Mouse (Mus musculus) fat pad, adult 2 months (tissue): ENCODE measurements around the gene Efcab9.
A peak's percentile ranks its signal among the peaks of the same experiment; 100 is the strongest.

Source experiments
- DNase-seq: peaks from one replicate; pipeline ENCODE4 v3.0.0-alpha.2; 2011; ENCODE audit warnings: low read depth, low spot score; ENCODE audit errors: extremely low read depth

The Efcab9 gene

DNA sequence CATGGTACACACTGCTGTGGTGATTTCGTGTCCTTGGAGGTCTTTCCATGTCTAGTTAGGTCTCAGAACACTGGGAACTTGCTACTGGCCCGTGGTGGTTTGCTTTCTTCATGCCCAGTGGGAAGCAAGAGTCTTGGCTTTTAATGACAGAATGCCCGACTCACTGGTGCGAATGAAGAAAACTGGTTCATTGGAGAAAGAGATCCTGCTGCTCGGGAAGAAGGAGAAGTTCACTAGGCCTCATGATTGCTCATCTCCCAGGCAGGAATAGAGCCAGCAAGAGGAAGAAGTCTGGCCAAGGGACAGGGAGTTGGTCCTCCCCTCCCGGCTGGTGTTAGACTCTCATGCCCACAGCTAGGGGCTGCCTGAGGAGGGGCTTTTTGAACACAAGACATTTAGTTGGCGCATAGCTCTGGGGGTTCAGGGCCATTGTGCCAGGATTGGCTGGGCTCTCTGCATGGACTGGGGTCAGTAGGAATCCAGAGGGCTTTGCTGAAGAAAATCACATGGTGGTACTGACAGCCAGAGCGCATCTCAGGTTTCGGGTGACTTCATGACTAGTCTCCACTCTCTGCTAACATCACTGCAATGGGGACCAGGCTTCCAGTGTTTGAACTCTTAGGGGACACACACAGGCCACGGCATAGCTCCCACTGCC is 24.6 kb upstream of the Efcab9 start:
- DNase-seq, result no peak

DNA sequence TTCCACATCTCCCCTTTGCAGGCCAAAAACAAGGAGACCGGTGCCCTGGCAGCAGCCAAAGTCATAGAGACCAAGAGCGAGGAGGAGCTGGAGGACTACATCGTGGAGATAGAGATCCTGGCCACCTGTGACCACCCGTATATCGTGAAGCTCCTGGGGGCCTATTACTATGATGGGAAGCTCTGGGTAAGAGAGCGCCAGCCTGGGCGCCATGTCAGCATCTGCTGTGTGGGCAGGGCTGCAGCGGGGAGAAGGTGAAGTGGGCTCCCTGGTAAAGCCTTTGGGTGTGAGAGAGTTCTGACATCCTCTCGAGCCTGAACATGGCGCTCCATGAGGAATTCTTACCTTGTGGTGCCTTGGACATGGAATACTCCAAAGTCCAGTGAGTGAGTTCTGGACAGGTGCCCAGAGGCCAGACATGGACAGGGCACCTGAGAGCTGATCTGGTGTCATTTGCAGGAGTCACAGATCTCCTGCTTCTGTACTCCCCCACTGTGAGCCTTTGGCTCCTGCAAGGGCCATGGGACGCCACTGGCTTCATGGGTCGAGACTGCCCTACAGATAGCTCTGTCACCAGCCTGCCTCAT is 23.3 kb upstream of the Efcab9 start:
- no peak for DNase-seq

DNA sequence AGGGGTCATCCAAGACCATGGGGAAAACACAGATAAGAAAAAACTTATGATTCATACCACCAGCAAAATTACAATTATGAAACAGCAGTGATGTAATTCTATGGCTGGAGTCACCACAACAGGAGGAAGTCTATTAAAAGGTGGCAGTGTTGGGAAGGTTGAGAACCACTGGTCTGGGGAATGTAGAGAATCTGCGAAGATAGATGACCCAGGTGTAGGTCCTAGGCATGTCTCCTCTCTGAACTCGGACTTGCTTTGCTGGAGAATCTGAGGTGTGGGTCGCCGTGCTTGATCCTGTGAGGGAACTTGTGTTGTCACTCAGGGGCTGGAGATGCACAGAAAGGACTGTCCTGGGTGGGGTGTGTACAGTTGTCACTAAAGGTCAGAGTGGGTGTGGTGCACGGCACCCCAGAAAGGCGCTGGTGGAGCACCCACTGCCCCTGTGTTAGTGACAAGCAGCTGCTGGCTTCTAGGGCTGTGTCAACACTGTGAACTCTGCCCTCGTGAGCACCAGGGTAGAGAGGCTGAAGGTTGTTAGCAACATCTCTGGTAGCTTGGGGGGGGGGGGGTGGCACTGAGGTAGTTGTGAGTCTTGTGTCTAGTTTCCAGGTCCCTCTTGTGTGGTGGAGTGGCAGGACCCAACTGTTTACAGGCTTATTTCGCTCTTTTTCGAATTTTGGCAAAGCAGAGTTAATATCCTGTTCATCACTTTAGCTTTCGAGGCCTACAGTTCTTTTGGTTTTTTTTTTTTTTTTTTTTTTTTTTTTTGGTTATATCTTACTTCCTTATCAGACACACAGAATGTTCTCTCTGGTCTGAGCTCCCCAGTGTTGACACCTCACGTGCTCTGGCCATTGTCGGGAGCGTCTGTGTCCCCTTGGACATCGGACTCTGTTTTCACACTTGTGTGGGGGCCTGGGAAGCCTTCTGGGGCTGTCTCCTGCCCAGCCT is 22.5 kb upstream of the Efcab9 start:
- DNase-seq, result no peak

DNA sequence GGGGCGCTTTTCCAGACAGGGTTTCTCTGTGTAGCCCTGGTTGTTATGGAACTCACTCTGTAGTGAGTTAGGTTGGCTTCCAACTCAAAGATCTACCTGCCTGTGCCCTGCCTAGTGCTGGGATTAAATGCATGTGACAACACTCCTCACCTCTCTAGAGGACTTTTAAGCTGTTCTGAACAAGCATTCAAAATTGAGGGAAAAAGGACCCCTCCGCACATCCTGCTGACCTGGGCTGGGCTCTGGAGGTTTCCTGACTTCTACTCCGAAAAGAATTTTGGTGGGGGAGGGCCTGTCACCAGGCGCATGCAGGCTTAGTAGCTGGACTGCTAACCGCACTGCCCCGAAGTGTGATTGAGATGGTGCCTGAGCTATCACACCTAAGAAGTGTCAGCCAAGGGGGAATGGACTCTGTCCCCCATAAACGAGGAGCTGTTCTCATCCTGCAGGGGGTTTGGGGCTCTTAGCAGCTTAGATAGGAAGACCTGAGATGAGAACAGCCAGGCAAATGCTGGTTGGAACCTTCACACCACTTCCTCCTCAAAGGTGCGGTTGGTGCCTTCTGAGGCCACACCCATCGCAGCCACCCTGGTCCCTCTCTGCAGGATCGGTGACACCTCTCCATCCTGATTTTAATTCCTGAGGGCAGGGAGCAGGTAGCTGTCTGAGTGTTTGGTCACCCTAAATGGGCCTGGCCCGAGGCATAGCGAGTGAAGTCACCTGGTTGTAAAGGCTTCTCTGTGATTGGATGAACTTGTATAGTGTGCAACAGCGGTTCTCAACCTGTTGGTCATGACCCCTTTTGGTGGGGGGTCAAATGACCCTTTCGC is 21.6 kb upstream of the Efcab9 start:
- DNase-seq, result no peak

DNA sequence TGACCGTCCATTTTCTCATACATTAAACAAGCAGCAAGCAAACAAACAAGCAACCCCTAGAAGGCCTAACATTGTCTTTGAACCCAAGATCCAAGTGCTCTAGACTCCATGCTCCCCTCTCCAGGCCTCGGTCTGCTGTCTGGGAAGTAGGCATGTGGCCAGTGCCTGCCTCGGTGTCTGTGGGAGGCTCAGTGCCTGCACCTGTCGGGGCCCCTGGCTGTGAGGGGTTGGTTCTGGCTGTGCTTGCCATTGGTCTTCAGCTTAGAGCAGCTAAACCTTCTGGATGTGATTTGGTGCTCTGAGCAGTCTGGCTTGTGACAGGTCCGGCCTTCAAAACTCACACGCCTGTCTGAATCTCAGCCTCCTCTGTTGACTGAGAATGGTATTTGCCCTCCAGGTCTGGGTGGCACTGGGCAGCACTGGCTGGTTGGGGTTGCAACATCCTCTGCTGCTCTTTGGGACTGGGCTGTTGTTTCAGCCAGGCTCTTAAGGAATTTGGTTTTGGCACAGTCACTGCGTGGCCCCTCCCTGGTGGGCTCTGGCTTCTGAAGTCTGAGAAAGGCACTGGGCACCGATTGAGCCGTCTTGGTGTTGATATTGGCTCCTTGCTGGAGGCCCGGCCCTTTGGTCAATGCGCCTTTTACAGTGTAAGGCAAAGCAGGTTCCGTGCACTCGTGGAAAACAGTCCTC is 20.7 kb upstream of the Efcab9 start:
- peak; percentile 40 for DNase-seq

DNA sequence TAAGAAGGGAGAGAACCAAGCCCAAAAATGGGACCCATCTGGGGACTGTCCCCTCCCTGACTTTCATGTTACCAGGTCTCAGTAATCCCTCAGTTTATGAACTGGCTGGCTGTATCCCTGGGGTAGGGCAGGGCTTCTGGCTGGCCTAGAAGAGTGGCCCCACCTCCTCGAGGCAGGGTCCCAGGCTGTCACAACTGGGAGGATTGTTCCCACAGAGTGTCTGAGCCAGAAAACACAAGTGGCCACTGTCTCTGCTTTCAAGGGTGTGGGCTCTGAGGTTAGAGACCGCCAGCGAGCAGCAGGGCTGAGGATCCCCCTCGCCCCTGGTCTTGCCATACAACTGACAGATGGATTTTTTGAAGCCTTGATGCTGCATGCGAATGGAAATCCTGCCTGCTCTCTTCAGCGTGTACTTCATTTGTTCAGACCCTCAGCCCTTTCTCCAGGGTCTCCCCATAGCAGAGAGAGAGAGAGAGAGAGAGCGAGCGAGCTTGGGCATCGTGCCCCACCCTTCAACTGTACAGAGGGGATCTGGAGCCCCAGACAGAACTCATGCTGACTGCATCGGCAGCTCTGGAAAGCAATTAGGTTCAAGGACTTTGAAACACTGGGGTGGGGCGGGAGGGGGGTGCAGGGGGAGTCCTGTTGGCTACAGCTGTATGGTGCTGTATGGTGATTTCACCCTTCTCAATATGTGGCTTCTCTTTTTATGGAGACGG is 19.9 kb upstream of the Efcab9 start:
- no peak for DNase-seq

DNA sequence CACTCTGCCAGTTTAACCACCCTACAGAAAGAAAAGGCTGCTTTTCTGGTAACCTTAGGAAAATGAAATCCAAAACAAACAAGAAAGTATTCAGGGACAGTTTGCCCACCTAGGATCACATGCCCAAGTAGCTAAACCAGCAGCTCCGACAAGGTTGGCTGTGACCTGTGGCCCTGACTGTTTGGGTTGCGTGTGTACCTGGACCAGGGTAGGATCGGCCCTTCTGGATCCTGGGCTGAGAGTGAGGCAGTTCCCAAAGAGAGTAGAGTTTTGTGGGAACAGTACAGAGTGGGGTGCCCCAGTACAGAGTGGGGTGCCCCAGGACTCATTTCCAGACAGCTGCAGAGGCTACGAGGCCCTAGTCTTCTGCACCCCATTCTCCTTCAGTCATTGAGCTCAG is 19.2 kb upstream of the Efcab9 start:
- no peak for DNase-seq

DNA sequence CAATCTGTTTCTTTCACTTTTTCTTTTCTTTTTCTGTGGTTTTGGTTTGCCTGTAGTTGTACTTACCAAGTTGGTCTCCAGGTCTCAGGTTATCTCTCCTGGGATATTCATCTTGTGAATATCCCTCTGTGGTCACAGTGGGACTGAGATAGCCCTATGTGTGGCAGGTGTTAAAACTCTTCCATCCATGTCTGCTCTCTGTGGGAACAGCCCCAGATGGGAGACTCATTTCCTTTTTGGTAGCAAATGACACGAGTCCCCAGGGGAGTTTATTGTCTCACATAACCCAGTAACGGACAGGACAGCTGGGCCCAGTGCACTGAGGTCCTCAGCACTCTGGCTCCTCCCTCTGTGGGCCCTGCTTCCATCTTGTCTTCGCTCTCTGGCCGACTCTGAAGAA is 18.2 kb upstream of the Efcab9 start:
- no peak for DNase-seq

DNA sequence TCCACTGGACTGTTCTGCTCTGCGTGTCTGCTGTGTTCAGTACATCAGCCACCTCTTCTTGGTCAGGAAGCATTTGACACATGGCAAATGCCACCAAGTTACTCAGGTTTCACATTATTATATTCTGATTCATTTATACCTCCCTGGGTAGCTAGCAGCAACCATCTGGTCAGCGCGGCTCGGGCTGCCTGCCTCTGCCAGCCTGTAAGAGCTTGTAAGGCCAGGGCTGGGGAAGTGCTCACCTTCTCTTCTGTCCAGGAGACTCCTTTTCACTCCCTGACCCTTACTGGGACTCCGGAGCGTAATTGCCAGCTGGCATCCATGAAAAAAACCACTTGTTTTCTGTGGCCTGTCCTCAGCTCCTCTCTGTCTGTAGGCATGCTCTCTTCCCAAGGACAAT is 17.4 kb upstream of the Efcab9 start:
- DNase-seq, result no peak

DNA sequence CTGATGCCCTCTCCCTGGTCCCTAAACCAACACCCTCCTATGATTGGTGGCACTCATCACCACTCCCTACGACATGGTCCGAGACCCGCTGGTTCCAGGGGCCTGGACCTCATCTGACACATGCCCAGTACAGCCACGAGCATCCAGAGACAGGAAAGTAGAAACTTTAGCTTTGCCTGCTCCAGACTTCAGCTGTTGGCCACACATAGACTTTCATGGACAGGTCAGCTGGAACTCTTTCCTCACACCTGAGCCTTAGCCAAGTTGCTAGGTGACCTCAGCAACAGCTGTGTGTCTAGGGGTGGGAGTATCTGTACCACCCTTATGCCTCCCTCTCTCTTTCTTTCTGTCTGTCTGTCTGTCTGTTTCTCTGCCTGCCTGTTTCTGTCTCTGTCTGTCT is 16.4 kb upstream of the Efcab9 start:
- DNase-seq, result no peak

DNA sequence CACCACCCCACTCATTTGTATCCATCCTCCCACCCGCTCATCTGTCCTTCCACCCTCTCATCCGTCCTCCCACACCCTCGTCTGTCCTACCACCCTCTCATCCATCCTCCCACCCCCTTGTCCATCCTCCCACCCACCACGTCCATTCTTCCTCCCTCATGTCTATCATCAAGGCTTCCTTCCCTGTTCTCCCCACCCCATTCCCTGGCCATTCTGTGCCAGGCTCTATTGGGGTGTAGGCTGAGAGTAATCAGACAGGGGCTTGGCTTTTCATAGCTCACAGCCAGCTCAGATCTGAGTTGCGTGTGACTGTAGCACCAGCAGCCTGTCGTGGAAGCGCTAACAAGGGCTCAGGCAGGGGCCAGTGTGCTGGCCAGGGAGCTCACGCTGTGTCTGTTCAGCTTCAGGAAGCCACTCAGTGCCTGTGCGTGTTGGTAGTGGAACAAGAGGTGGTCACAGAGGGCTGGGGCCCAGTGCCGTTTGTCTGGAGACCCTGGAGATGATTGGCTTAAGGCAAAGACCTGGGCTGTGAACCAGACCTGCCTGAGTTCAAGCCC is 15.6 kb upstream of the Efcab9 start:
- DNase-seq, result no peak

DNA sequence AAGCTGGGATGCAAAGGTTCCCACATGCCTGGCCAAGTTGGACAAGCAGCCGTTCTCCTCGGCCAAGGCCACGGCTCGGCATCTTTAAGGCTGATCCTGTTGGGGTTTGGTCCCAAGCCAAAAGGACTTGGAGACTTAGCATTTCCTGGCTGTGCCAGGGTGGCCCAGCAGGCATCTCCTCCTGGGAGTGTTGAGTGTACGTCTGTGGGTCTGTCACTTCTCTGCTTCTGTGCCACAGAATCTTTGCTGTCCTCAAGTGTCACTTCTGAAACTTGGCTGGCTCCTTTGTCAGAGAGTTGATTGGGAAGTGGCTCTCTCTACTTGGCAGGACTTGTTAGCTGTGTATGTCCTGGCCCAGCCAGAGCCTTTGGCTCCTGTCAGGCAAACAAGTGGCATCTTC is 14.6 kb upstream of the Efcab9 start:
- no peak for DNase-seq

DNA sequence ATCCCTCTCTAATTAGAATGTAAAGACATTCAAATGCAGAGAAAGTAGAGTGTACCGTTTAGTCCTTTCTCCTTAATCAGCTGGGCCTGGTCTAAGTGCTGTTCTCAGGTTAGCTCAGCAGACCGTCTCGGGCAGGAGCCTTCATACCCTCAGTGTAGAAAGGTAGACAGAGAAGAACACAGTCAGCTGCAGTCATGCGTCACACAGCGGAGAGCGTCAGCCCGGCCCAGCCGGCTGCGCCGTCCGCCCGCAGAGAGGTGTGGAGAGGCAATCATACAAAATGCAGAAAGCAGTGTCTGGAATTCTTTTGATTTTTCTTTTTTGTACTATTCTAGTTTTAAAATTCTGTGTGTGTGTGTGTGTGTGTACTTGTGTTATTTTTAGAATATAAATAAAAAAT is 13.7 kb upstream of the Efcab9 start:
- DNase-seq, result no peak

DNA sequence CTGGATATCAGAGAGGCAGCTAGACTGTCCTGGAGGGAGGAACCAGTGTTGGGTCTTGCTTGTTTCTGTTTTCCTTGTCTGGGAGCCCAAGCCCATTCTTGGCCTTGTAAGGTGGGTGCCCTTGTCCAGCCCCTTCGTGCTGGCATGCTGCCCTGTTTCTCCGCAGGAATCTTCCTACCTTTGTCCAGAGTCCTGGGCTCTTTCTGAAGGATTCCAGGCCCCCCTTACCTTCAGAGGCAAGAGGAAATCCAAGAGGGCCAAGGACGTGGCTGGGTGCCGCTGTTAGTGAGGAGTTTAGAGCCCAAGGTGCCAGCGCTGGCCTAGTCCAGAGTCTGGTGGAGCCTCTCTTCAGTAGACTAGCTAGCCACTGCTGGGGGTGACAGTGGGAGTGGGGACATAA is 12.6 kb upstream of the Efcab9 start:
- no peak for DNase-seq

DNA sequence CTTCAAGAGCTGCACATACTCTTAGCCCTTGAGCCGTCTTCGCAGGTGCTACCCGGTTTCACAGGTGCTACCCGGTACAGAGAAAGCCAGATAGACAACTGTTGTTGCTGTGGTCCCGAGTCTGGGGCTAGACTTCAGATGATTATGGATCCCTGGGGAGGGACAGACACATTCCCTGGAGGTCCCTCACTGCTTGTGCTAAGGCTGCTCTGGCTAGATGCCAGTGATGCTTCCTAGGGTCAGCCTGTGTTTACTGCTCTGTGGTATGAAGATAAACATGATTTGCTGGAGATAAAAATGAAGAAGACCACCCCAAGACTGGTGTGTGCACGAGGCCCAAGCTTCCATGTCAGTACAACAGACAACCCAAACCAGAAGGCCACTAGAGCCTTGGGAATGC is 12.2 kb upstream of the Efcab9 start:
- DNase-seq, result no peak

DNA sequence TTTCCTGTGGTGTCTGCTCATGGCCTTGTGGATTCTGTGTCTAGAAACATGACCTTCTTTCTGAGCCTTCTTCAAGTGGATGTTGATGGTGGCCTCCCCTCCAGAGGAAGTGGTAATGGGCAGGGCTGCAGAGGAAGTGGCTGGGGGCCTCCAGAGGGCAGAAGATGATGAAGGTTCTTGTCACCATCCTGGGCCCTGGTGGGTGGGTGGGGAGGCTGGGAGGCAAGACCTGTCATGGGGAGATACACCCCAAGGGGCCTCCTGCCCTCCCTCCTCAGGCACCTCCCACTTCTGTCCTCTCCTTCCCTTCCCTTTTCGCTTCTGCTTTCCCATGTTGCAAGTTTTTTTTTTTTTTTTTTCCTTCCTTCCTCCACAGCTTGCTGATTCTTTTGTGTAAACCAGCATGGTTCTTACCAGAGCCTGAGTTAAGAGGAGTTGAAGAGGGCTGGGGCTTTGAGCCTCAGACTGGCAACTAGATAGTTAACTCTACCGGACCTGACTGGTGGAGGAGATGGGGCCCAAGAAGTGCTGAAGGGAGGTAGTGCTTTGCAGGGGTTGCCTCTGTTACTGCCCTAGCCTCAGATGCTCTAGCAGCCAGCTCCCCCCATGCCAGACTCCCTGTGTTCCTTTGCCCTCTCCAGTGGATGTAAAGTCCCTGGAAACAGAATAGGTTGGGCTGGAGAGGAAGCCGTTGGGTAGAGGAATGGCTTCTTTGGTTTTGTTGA is 11.0 kb upstream of the Efcab9 start:
- DNase-seq, result no peak

DNA sequence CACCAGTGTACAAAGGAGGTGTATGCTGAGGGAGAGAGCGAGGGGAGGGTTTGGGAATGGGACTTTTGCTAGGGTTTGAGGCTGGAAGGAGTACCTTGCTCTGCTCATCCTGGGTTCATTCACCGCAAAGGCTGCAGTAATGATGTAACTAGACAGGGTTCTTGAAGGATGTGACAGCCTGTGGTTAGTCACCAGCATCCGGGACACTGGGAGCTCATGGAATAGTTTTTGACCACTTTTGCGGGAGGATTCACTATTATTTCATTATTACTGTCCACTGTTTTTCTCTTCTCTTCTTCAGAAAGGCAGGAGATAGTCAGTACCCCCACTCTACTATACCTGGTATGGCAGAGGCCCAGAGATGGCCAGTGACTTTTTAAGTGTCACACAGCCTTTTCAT is 10.3 kb upstream of the Efcab9 start:
- no peak for DNase-seq

DNA sequence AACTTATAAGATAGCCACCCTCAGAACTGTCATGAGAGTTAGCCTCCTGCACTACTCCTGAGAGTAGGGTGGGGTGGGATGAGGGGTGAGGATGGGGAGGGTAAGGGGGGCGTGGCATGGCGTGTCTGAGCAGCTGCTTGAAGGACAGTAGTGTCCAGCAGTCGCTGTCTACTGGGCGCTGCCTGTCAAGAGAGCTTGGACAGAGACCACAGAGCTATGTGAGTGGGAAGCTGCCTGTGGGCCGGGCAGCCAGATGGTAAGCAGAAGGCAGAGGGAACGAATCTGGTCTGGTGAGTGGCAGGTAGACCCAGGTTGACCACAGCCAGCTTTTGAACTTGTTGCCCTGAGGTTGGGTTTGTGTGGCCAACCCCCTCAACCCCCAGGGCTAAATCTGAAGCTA is 8.6 kb upstream of the Efcab9 start:
- DNase-seq, result no peak

DNA sequence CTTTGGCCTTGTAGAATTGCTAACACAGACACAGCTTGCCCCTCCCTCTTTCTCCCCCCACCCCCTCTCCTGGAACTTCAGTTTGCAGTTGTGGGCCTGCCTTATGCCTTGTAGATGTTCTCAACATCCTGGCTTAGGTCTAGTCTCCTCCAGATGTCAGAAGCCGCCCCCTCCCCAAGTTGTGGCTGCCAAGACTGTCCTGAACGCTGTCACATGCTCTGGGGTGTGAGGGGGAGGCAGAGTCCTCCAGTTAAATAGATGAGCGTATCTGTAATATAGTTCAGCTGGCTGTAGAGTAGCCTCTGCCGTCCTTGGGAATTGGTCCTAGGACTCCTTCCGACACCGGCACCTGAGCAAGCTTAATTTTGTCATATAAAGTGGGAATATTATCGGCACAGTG is 7.8 kb upstream of the Efcab9 start:
- no peak for DNase-seq
